Mouse (Mus musculus) embryo, embryonic 9.5 days (tissue): ENCODE data around the gene Eipr1.
"Not testable (repeated sequence)": the region's sequence is repeated elsewhere in the genome, so short reads cannot be mapped to it uniquely, and the experiment has no call there.

Experiments used
- DNase-seq: peaks from one replicate; pipeline ENCODE4 v3.0.0-alpha.2; 2017; ENCODE audit errors: extremely low spot score

Eipr1 gene

GRCm38 (mm10) chr12:28751508-28752263 lies at the start of gene Eipr1:
Gene Eipr1 (plus strand): TSS chr12:28751803.
- DNase-seq: peak; percentile 90

- peak; percentile 71 for DNase-seq
These were observed 47.2 kb upstream of the Eipr1 start for GRCm38 (mm10) chr12:28704381-28704780.

GRCm38 (mm10) chr12:28705204-28705603 lies 46.4 kb upstream of the Eipr1 start:
- DNase-seq: no peak

- no peak for DNase-seq
These were observed 43.4 kb upstream of the Eipr1 start for GRCm38 (mm10) chr12:28708154-28708553.

- no peak for DNase-seq
These were observed 40.9 kb upstream of the Eipr1 start for GRCm38 (mm10) chr12:28710566-28711185.

GRCm38 (mm10) chr12:28714822-28715632 lies 36.6 kb upstream of the Eipr1 start:
- DNase-seq: no peak

GRCm38 (mm10) chr12:28717066-28717465 lies 34.5 kb upstream of the Eipr1 start:
- DNase-seq: no peak

- no peak for DNase-seq
These were observed 33.5 kb upstream of the Eipr1 start for GRCm38 (mm10) chr12:28718106-28718505.

GRCm38 (mm10) chr12:28724366-28724765 lies 27.2 kb upstream of the Eipr1 start:
- DNase-seq: no peak

- no peak for DNase-seq
These were observed 25.4 kb upstream of the Eipr1 start for GRCm38 (mm10) chr12:28726204-28726603.

- no peak for DNase-seq
These were observed 24.5 kb upstream of the Eipr1 start for GRCm38 (mm10) chr12:28727061-28727460.

- DNase-seq: no peak
These were observed 19.0 kb upstream of the Eipr1 start for GRCm38 (mm10) chr12:28732631-28733030.

- not testable (repeated sequence) for DNase-seq
These were observed 17.9 kb upstream of the Eipr1 start for GRCm38 (mm10) chr12:28733520-28734245.

GRCm38 (mm10) chr12:28734271-28734670 lies 17.3 kb upstream of the Eipr1 start:
- no peak for DNase-seq

- no peak for DNase-seq
These were observed 16.3 kb upstream of the Eipr1 start for GRCm38 (mm10) chr12:28735293-28735692.

- DNase-seq: no peak
These were observed 8.3 kb upstream of the Eipr1 start for GRCm38 (mm10) chr12:28743328-28743727.

GRCm38 (mm10) chr12:28750021-28750633 lies 1.5 kb upstream of the Eipr1 start, which contains the start of gene Trappc12:
Gene Trappc12 (minus strand): TSS chr12:28750472.
- DNase-seq: peak; percentile 83

- no peak for DNase-seq
These were observed 727 bp upstream of the Eipr1 start for GRCm38 (mm10) chr12:28750876-28751275.

- DNase-seq: no peak
These were observed 4.4 kb downstream of the Eipr1 start for GRCm38 (mm10) chr12:28756019-28756418.

GRCm38 (mm10) chr12:28769953-28770352 lies 18.4 kb downstream of the Eipr1 start:
- DNase-seq: no peak

- DNase-seq: no peak
These were observed 22.2 kb downstream of the Eipr1 start for GRCm38 (mm10) chr12:28773815-28774214.
